Mouse (Mus musculus) midbrain, embryonic 11.5 days (tissue): ENCODE results near the gene Lcat. TPM values are rescaled to one million over a fixed set of nuclear protein-coding genes. Genes with fewer than 3 reads are reported as not detected.

Experiments
- ATAC-seq: fragments of 200-750 bp; cut with Nextera tagmentation; 2 replicates; pipeline ENCODE4 v1.8.0; 2017; ENCODE audit warnings: moderate TSS enrichment, moderate library complexity; ENCODE audit not compliant: low FRiP score
- DNase-seq: peaks from one replicate; pipeline ENCODE4 v3.0.0; 2015; ENCODE audit warnings: low spot score; ENCODE audit errors: missing footprints
- H3K27ac ChIP-seq: fragments of 300-500 bp; sonication (generic); 2 replicates; pipeline ENCODE4 v1.5.1; 2014; ENCODE audit warnings: low read depth, low read length
- H3K27me3 ChIP-seq: fragments of 300-500 bp; sonication (generic); 2 replicates; pipeline ENCODE4 v1.6.1; 2014; ENCODE audit warnings: mild to moderate bottlenecking, low read length, moderate library complexity, mixed read lengths; ENCODE audit not compliant: control insufficient read depth, insufficient read depth
- H3K36me3 ChIP-seq: fragments of 300-500 bp; sonication (generic); 2 replicates; pipeline ENCODE4 v1.6.1; 2014; ENCODE audit warnings: mild to moderate bottlenecking, low read length, moderate library complexity, mixed read lengths; ENCODE audit not compliant: control insufficient read depth, insufficient read depth
- H3K4me1 ChIP-seq: fragments of 300-500 bp; sonication (generic); 2 replicates; pipeline ENCODE4 v1.6.1; 2014; ENCODE audit warnings: low read length; ENCODE audit not compliant: control insufficient read depth, insufficient read depth
- H3K4me2 ChIP-seq: fragments of 300-500 bp; sonication (generic); 2 replicates; pipeline ENCODE4 v1.6.1; 2014; ENCODE audit warnings: mild to moderate bottlenecking, moderate library complexity
- H3K4me3 ChIP-seq: fragments of 300-500 bp; sonication (generic); 2 replicates; pipeline ENCODE4 v1.5.1; 2014; ENCODE audit warnings: low read depth, low read length
- H3K9ac ChIP-seq: fragments of 300-500 bp; sonication (generic); 2 replicates; pipeline ENCODE4 v1.6.1; 2014; ENCODE audit warnings: low read length
- H3K9me3 ChIP-seq: fragments of 300-500 bp; sonication (generic); 2 replicates; pipeline ENCODE4 v1.6.1; 2016; ENCODE audit warnings: low read length; ENCODE audit not compliant: control insufficient read depth
- WGBS: fragments of 180-500 bp; shearing (Covaris S2); extraction: QIAGEN DNeasy Blood & Tissue Kit; methylation state at CpG from one replicate; pipeline ENCODE4 v1.1.7; 2014; 5-methylcytosine and 5-hydroxymethylcytosine counted together
- polyA plus RNA-seq: library from polyadenylated mRNA; unstranded; fragments of >200 nt; fragmentation: Nextera tagmentation; extraction: Ambion mirVana; gene quantifications from 2 replicates; pipeline ENCODE4 v1.2.1, GENCODE M21; 2014

Lcat gene
- polyA plus RNA-seq, 1 experiment from 2014 or later: 0.23 TPM

DNA sequence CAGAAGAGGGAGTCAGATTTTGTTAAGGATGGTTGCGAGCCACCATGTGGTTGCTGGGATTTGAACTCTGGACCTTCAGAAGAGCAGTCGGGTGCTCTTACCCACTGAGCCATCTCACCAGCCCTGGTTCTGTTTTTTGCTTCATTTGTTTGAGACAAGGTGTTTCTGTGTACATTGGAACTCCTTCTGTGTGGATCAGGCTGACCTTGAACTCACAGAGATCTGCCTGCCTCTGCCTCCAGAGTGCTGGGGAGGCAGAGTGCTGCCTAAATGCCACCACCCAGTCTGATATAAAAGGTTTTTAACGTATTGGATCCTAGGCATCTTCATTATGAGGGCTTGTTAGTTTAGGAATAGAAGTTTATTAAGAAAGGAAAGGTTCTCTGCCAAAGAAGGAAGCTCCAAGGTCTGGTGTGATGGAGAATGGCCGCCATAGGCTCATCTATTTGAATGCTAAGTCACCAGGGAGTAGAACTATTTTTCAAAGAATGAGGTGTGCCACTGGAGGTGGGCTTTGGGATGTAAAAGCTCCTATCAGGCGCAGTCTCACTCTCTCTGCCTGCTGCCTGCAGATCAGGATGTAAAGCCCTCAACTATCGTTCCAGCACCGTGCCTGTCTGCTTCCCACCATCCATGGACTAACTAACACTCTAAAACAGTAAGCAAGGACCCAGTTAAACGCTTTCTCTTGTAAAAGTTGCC is 28.0 kb upstream of the Lcat start:
- H3K9me3 ChIP-seq: no peaks in the 10 kb centered on the region
- peaks cover 4% of the 10 kb centered on the region; the same call in 1 of the 2 replicates for H3K4me1 ChIP-seq
- H3K27ac ChIP-seq: no peak overlapping the region
- no peak overlapping the region for H3K4me2 ChIP-seq
- no peak for DNase-seq
- no peak for ATAC-seq
- no peak overlapping the region for H3K9ac ChIP-seq
- peaks cover 8% of the 10 kb centered on the region; the same call in 1 of the 2 replicates for H3K27me3 ChIP-seq
- WGBS: 83% methylated on average over 8 of the region's 8 CpGs
- H3K4me3 ChIP-seq: no peak overlapping the region
- no peaks in the 10 kb centered on the region for H3K36me3 ChIP-seq

DNA sequence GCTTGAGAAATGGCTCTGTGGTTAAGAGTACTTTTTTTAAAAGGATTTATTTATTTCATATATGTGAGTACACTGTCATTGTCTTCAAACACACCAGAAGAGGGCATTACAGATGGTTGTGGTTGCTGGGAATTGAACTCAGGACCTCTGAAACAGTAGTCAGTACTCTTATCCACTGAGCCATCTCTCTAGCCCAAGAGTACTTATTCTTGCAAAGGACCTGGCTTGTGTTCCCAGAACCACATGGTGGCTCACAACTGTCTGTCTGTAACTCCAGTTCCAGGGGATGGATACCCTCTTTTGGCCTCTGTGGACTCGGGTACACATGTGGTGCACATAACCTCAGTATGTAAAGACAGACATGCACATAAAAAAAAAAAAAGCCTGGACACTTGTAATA is 26.2 kb upstream of the Lcat start:
- 85% methylated on average over 1 of the region's 1 CpGs for WGBS
- Histone ChIP-seq H3K9me3 (no peaks in the 10 kb centered on the region), H3K27ac (no peak overlapping the region), H3K4me1 (peaks cover 6% of the 10 kb centered on the region), H3K36me3 (no peaks in the 10 kb centered on the region), H3K9ac (no peak overlapping the region), H3K27me3 (peaks cover 20% of the 10 kb centered on the region), H3K4me3 (no peak overlapping the region), H3K4me2 (no peak overlapping the region)
- DNase-seq (no peak), ATAC-seq (no peak)

DNA sequence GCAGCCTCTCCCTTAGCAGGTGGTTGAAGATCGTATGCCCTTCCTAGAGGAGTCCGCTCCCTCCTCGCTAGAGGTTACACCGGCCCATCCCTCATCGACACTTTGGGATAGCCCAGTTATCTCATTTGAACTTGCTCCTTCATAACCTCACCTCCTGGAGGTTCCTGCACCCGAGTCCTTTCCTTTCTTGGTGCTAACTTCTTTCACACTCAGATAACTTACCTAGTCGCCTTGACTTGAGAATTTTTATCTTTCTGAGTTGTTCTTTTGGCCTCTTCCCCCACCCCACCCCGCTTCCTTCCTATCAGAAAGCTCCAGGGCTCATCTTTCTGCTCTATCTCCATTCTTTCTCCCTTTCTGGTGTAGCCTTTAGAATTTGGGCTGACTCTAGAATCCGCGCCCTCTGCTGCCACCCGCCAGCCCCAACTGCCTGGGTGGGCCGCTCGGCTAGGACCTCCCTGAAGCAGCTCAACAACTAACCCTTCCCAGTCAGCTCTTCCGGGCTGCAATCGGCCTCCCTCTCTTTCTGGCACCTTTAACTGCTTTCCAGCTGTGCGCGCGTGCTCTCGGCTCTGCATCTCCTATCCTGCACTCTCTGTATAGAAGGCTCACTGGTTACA is 23.6 kb upstream of the Lcat start:
- ATAC-seq: no peak
- 10% methylated on average over 19 of the region's 19 CpGs for WGBS
- no peaks in the 10 kb centered on the region for H3K36me3 ChIP-seq
- H3K9ac ChIP-seq: no peak overlapping the region
- peaks cover 20% of the 10 kb centered on the region for H3K27me3 ChIP-seq
- H3K4me1 ChIP-seq: peaks cover 6% of the 10 kb centered on the region
- no peak overlapping the region for H3K27ac ChIP-seq
- H3K4me3 ChIP-seq: no peak overlapping the region
- DNase-seq: peak; percentile 93
- no peak overlapping the region; the same call in 1 of the 2 replicates for H3K4me2 ChIP-seq
- no peaks in the 10 kb centered on the region for H3K9me3 ChIP-seq

- Histone ChIP-seq H3K27me3 (peaks cover 20% of the 10 kb centered on the region), H3K4me1 (peaks cover 6% of the 10 kb centered on the region), H3K9me3 (no peaks in the 10 kb centered on the region), H3K4me3 (peak within 1 kb of the TSS; percentile 52), H3K4me2 (peak within 1 kb of the TSS; percentile 74), H3K27ac (no peak within 1 kb of the TSS), H3K36me3 (no peaks in the 10 kb centered on the region), H3K9ac (peak within 1 kb of the TSS; percentile 66)
- WGBS: under 1% methylated on average over 42 of the region's 47 CpGs
- DNase-seq: peak; percentile 94
- ATAC-seq: peak; percentile 88
Measured at GRCm38 (mm10) chr8:105965905-105966341, 22.7 kb upstream of the Lcat start, which contains the start of gene Slc12a4. Gene Slc12a4, minus strand, starts transcription at chr8:105966097.

GRCm38 (mm10) chr8:105965266-105965904 is 22.2 kb upstream of the Lcat start:
- peak overlapping the region; percentile 74 for H3K4me2 ChIP-seq
- DNase-seq (peak; percentile 91), ATAC-seq (peak; percentile 71)
- peaks cover 20% of the 10 kb centered on the region for H3K27me3 ChIP-seq
- peak overlapping the region; percentile 52 for H3K4me3 ChIP-seq
- peak overlapping the region; percentile 66 for H3K9ac ChIP-seq
- H3K27ac ChIP-seq: no peak overlapping the region
- WGBS: 3% methylated on average over 39 of the region's 40 CpGs
- H3K9me3 ChIP-seq: no peaks in the 10 kb centered on the region
- H3K36me3 ChIP-seq: no peaks in the 10 kb centered on the region
- H3K4me1 ChIP-seq: peaks cover 6% of the 10 kb centered on the region

GRCm38 (mm10) chr8:105964506-105965265 is 21.5 kb upstream of the Lcat start:
- Histone ChIP-seq H3K36me3 (no peaks in the 10 kb centered on the region), H3K9me3 (no peaks in the 10 kb centered on the region), H3K4me2 (peak overlapping the region; percentile 74), H3K27ac (no peak overlapping the region), H3K9ac (peak overlapping the region; percentile 66), H3K4me3 (no peak overlapping the region), H3K27me3 (peaks cover 20% of the 10 kb centered on the region), H3K4me1 (peaks cover 6% of the 10 kb centered on the region)
- WGBS: 74% methylated on average over 12 of the region's 12 CpGs
- ATAC-seq (no peak), DNase-seq (no peak)

DNA sequence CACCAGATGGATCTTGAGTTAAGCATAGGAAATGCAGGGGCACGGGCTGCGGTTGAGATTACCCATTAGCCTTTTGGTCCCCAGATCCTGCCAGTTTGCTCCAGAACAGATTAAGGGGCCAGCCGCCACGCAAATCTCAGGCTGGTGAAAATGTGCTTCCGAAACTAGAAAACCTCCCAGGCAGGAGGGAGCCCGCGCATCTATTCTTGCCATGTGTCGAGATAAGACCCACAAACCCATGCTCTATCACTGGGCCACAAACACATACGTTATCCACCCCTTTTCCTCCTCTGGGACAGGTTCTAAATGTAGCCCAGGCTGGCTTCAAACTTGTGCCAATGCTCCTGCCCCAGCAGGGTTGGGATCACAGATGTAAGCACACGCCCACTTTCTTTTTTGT is 18.4 kb upstream of the Lcat start:
- Histone ChIP-seq H3K36me3 (no peaks in the 10 kb centered on the region), H3K4me3 (no peak overlapping the region), H3K4me1 (peaks cover 2% of the 10 kb centered on the region), H3K4me2 (no peak overlapping the region), H3K27ac (no peak overlapping the region), H3K9me3 (no peaks in the 10 kb centered on the region), H3K9ac (no peak overlapping the region), H3K27me3 (peaks cover 15% of the 10 kb centered on the region)
- DNase-seq: no peak
- WGBS: 88% methylated on average over 10 of the region's 10 CpGs
- no peak for ATAC-seq

DNA sequence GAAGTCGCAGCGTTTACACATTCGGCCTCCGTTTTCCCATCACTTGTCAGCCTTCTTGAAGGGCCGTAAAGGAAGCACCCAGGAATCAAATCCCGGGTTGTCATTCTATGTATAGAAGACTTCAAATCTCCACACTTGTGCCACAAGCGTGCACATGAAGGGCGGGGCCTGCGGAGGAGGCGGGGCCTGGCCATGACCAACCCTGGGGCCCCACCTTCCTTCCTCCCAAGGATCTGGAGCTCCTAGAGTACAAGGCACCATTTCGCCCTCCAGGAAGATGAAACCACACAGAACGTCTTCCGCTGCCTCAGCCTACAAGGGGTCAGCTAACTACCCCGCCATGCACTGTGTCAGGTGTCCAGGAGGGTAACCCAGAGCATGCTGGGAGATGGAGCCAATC is 17.9 kb upstream of the Lcat start:
- H3K9me3 ChIP-seq: no peaks in the 10 kb centered on the region
- no peak overlapping the region for H3K27ac ChIP-seq
- peaks cover 12% of the 10 kb centered on the region for H3K27me3 ChIP-seq
- H3K4me3 ChIP-seq: no peak overlapping the region
- no peak overlapping the region for H3K4me2 ChIP-seq
- ATAC-seq (no peak), DNase-seq (no peak)
- no peaks in the 10 kb centered on the region for H3K36me3 ChIP-seq
- H3K9ac ChIP-seq: no peak overlapping the region
- WGBS: 72% methylated on average over 14 of the region's 14 CpGs
- H3K4me1 ChIP-seq: peaks cover 2% of the 10 kb centered on the region
